Mouse (Mus musculus) lung, embryonic 14.5 days (tissue): Measurements from ENCODE around the gene Trip4. TPM values are rescaled to one million over a fixed set of nuclear protein-coding genes. Genes with fewer than 3 reads are reported as not detected.

Source experiments
- ATAC-seq: fragments of 200-750 bp; cut with Nextera tagmentation; 2 replicates; pipeline ENCODE4 v1.8.0; 2017; ENCODE audit warnings: mild to moderate bottlenecking, moderate TSS enrichment, moderate library complexity; ENCODE audit not compliant: insufficient read depth
- DNase-seq: peaks from one replicate; pipeline ENCODE4 v3.0.0-alpha.2; 2015
- H3K27ac ChIP-seq: fragments of 300-500 bp; sonication (generic); 2 replicates; pipeline ENCODE4 v1.5.1; 2014; ENCODE audit warnings: low read depth, mild to moderate bottlenecking, moderate library complexity
- H3K27me3 ChIP-seq: fragments of 300-500 bp; sonication (generic); 2 replicates; pipeline ENCODE4 v1.6.1; 2014; ENCODE audit warnings: low read length, control low read depth; ENCODE audit not compliant: insufficient read depth
- H3K36me3 ChIP-seq: fragments of 300-500 bp; sonication (generic); 2 replicates; pipeline ENCODE4 v1.6.1; 2014; ENCODE audit warnings: control low read depth; ENCODE audit not compliant: insufficient read depth
- H3K4me1 ChIP-seq: fragments of 300-500 bp; sonication (generic); 2 replicates; pipeline ENCODE4 v1.6.1; 2014; ENCODE audit warnings: antibody characterized with exemption, control low read depth; ENCODE audit not compliant: insufficient read depth
- H3K4me2 ChIP-seq: fragments of 300-500 bp; sonication (generic); 2 replicates; pipeline ENCODE4 v1.6.1; 2014; ENCODE audit warnings: mild to moderate bottlenecking
- H3K4me3 ChIP-seq: fragments of 300-500 bp; sonication (generic); 2 replicates; pipeline ENCODE4 v1.5.1; 2014; ENCODE audit warnings: low read depth, low read length
- H3K9ac ChIP-seq: fragments of 300-500 bp; sonication (generic); 2 replicates; pipeline ENCODE4 v1.6.1; 2014
- H3K9me3 ChIP-seq: fragments of 300-500 bp; sonication (generic); 2 replicates; pipeline ENCODE4 v1.6.1; 2016; ENCODE audit warnings: low read depth, low read length, control low read depth
- CTCF ChIP-seq: IDR thresholded peaks from 2 replicates; pipeline ENCODE4 v1.5.1; 2016; ENCODE audit warnings: antibody characterized with exemption, low read depth
- whole genome bisulfite sequencing: fragments of 180-500 bp; shearing (Covaris S2); extraction: QIAGEN DNeasy Blood & Tissue Kit; methylation state at CpG from one replicate; pipeline ENCODE4 v1.1.7; 2014; 5-methylcytosine and 5-hydroxymethylcytosine counted together
- polyA plus RNA-seq: library from polyadenylated mRNA; unstranded; fragments of >200 nt; fragmentation: Nextera tagmentation; extraction: Ambion mirVana; gene quantifications from 2 replicates; pipeline ENCODE4 v1.2.1, GENCODE M21; 2014

Trip4 gene
- polyA plus RNA-seq, result 32.5 and 34.0 TPM in 2 replicates

- ATAC-seq (peak; percentile 98), DNase-seq (peak; percentile 97)
- Histone ChIP-seq H3K9ac (peak within 1 kb of the TSS; percentile 80), H3K4me1 (0 out of 2 replicates have a peak, but pooled peaks cover 2% of the 10 kb centered on the region), H3K27ac (peak within 1 kb of the TSS; percentile 87), H3K27me3 (no peaks in the 10 kb centered on the region), H3K9me3 (no peaks in the 10 kb centered on the region), H3K4me3 (peak within 1 kb of the TSS; percentile 82), H3K4me2 (peak within 1 kb of the TSS; percentile 84), H3K36me3 (peaks cover 21% of the 10 kb centered on the region)
- TF ChIP-seq CTCF, result peak; percentile 46
- 2% methylated on average over 38 of the region's 38 CpGs for WGBS
Observed at GRCm38 (mm10) chr9:65908394-65909300, at the start of gene Trip4, which contains the start of gene Csnk1g1. Trip4 (minus strand) TSS chr9:65908794. Csnk1g1 (plus strand) TSS chr9:65908924.

GRCm38 (mm10) chr9:65951082-65951587 lies 42.5 kb upstream of the Trip4 start:
- 90% methylated on average over 3 of the region's 3 CpGs for WGBS
- Histone ChIP-seq H3K4me2 (no peak overlapping the region), H3K9ac (no peak overlapping the region), H3K4me1 (no peaks in the 10 kb centered on the region), H3K4me3 (no peak overlapping the region), H3K36me3 (peaks cover 7% of the 10 kb centered on the region; the same call in 1 of the 2 replicates), H3K9me3 (no peaks in the 10 kb centered on the region), H3K27me3 (no peaks in the 10 kb centered on the region), H3K27ac (no peak overlapping the region)
- no peak for TF ChIP-seq CTCF
- ATAC-seq (no peak), DNase-seq (no peak)

GRCm38 (mm10) chr9:65937566-65937965 lies 29.0 kb upstream of the Trip4 start:
- DNase-seq, result no peak
- Histone ChIP-seq H3K27me3 (no peaks in the 10 kb centered on the region), H3K9ac (no peak overlapping the region), H3K27ac (no peak overlapping the region), H3K4me1 (no peaks in the 10 kb centered on the region), H3K9me3 (no peaks in the 10 kb centered on the region), H3K4me2 (no peak overlapping the region), H3K36me3 (no peaks in the 10 kb centered on the region), H3K4me3 (no peak overlapping the region)
- TF ChIP-seq CTCF, result no peak
- 93% methylated on average over 2 of the region's 2 CpGs for WGBS
- ATAC-seq, result no peak

GRCm38 (mm10) chr9:65929826-65930225 lies 21.2 kb upstream of the Trip4 start:
- H3K4me2 ChIP-seq, result no peak overlapping the region
- H3K4me1 ChIP-seq, result no peaks in the 10 kb centered on the region
- no peak overlapping the region for H3K27ac ChIP-seq
- no peak overlapping the region for H3K4me3 ChIP-seq
- no peak for TF ChIP-seq CTCF
- no peaks in the 10 kb centered on the region for H3K9me3 ChIP-seq
- no peaks in the 10 kb centered on the region for H3K36me3 ChIP-seq
- no peak overlapping the region for H3K9ac ChIP-seq
- ATAC-seq, result no peak
- H3K27me3 ChIP-seq, result no peaks in the 10 kb centered on the region
- no peak for DNase-seq

GRCm38 (mm10) chr9:65928456-65928855 lies 19.9 kb upstream of the Trip4 start:
- Histone ChIP-seq H3K4me2 (no peak overlapping the region), H3K4me3 (no peak overlapping the region), H3K27me3 (no peaks in the 10 kb centered on the region), H3K4me1 (no peaks in the 10 kb centered on the region), H3K9me3 (no peaks in the 10 kb centered on the region), H3K9ac (no peak overlapping the region), H3K27ac (no peak overlapping the region), H3K36me3 (no peaks in the 10 kb centered on the region)
- TF ChIP-seq CTCF, result no peak
- no peak for DNase-seq
- no peak for ATAC-seq

GRCm38 (mm10) chr9:65917015-65917414 lies 8.4 kb upstream of the Trip4 start:
- H3K9me3 ChIP-seq, result no peaks in the 10 kb centered on the region
- H3K27me3 ChIP-seq, result no peaks in the 10 kb centered on the region
- no peak overlapping the region for H3K27ac ChIP-seq
- no peak overlapping the region for H3K9ac ChIP-seq
- H3K36me3 ChIP-seq, result no peaks in the 10 kb centered on the region
- no peaks in the 10 kb centered on the region for H3K4me1 ChIP-seq
- no peak overlapping the region for H3K4me2 ChIP-seq
- no peak for TF ChIP-seq CTCF
- H3K4me3 ChIP-seq, result no peak overlapping the region
- WGBS, result 68% methylated on average over 1 of the region's 1 CpGs
- DNase-seq, result no peak
- no peak for ATAC-seq

- no peaks in the 10 kb centered on the region for H3K27me3 ChIP-seq
- no peak overlapping the region for H3K9ac ChIP-seq
- H3K9me3 ChIP-seq, result no peaks in the 10 kb centered on the region
- no peak overlapping the region for H3K4me2 ChIP-seq
- WGBS, result 71% methylated on average over 2 of the region's 2 CpGs
- no peak for TF ChIP-seq CTCF
- no peak overlapping the region for H3K4me3 ChIP-seq
- DNase-seq (no peak), ATAC-seq (no peak)
- no peak overlapping the region for H3K27ac ChIP-seq
- no peaks in the 10 kb centered on the region for H3K36me3 ChIP-seq
- 0 out of 2 replicates have a peak, but pooled peaks cover 2% of the 10 kb centered on the region for H3K4me1 ChIP-seq
Observed at GRCm38 (mm10) chr9:65913976-65914375, 5.4 kb upstream of the Trip4 start.
